Mouse (Mus musculus): ENCODE data around the gene Mylk2. TPM values are rescaled to one million over a fixed set of nuclear protein-coding genes. Genes with fewer than 3 reads are reported as not detected.

The Mylk2 gene
- total and polyA plus RNA-seq, 3 experiments = not detected

GRCm38 (mm10) chr2:152924543-152924942 lies 13.4 kb downstream of the Mylk2 start:
- peak; percentile 41 for DNase-seq (ENCODE audit: low read depth, low spot score)
- no peaks in the 10 kb centered on the region for H3K4me1 ChIP-seq (ENCODE audit: control insufficient read depth in 1 of 2, insufficient read depth in 2 of 2, low read length in 2 of 2)
- no peaks in the 10 kb centered on the region for H3K27me3 ChIP-seq (ENCODE audit: control insufficient read depth in 1 of 2, insufficient read depth in 2 of 2, low read length in 2 of 2)
- H3K79me2 ChIP-seq (ENCODE audit: control insufficient read depth, insufficient read depth, low read length, poor library complexity) = no peaks in the 10 kb centered on the region
- TF ChIP-seq TCF12 (IDR thresholded peaks at IDR 0.05; ENCODE audit: low read depth, low read length) (peak; percentile 48), KAT2A (conservative IDR thresholded peaks at IDR 0.05; ENCODE audit: low read depth, low read length) (no peak), TBP (IDR thresholded peaks at IDR 0.05; ENCODE audit: low read depth, low read length) (peak; percentile 67), ETS1 (IDR thresholded peaks at IDR 0.05; ENCODE audit: low read depth, low read length) (no peak), GATA1 (IDR thresholded peaks at IDR 0.05; ENCODE audit: low read depth, low read length) (0 out of 2 replicates have a peak, but pooled peaks have one; percentile 45), EP300 (IDR thresholded peaks at IDR 0.05; ENCODE audit: low read depth in 1 of 2, low read length in 2 of 2) (peak in 1 of 2 experiments; percentile 37; a peak in 1 of 4 replicates), SIN3A (IDR thresholded peaks at IDR 0.05; ENCODE audit: low read length) (no peak), UBTF (IDR thresholded peaks at IDR 0.05; ENCODE audit: borderline replicate concordance, insufficient read depth, low read depth, low read length) (no peak), POLR2AphosphoS5 (IDR thresholded peaks at IDR 0.05; ENCODE audit: borderline replicate concordance, low read depth, low read length) (no peak), CHD2 (IDR thresholded peaks at IDR 0.05; ENCODE audit: low read length) (no peak), E2F4 (IDR thresholded peaks at IDR 0.05; ENCODE audit: borderline replicate concordance, low read depth, low read length) (no peak), ZC3H11A (IDR thresholded peaks at IDR 0.05; ENCODE audit: low read depth, low read length) (no peak), GABPA (IDR thresholded peaks at IDR 0.05; ENCODE audit: low read depth, low read length) (no peak)
- H3K4me3 ChIP-seq (ENCODE audit: control insufficient read depth in 1 of 2, insufficient read depth in 1 of 2, low read depth in 2 of 2, low read length in 2 of 2) = no peak overlapping the region
- H3K27ac ChIP-seq (ENCODE audit: control insufficient read depth, low read depth, low read length) = no peak overlapping the region
- H3K9me3 ChIP-seq (replicated peaks; ENCODE audit: insufficient read depth, low read length) = no peaks in the 10 kb centered on the region
- H3K36me3 ChIP-seq (ENCODE audit: control insufficient read depth in 1 of 2, insufficient read depth in 2 of 2, low read length in 2 of 2) = no peaks in the 10 kb centered on the region
- no peak overlapping the region for H3K9ac ChIP-seq (ENCODE audit: control insufficient read depth, low read depth, low read length, poor library complexity, severe bottlenecking)

GRCm38 (mm10) chr2:152925189-152925872 lies 14.2 kb downstream of the Mylk2 start:
- H3K4me1 ChIP-seq (ENCODE audit: control insufficient read depth in 1 of 2, insufficient read depth in 2 of 2, low read length in 2 of 2) = no peaks in the 10 kb centered on the region
- H3K79me2 ChIP-seq (ENCODE audit: control insufficient read depth, insufficient read depth, low read length, poor library complexity) = no peaks in the 10 kb centered on the region
- no peak overlapping the region for H3K27ac ChIP-seq (ENCODE audit: control insufficient read depth, low read depth, low read length)
- H3K4me3 ChIP-seq (ENCODE audit: control insufficient read depth in 1 of 2, insufficient read depth in 1 of 2, low read depth in 2 of 2, low read length in 2 of 2) = no peak overlapping the region
- no peak for TF ChIP-seq GATA1 (IDR thresholded peaks at IDR 0.05; ENCODE audit: low read depth, low read length)
- TF ChIP-seq ETS1 (IDR thresholded peaks at IDR 0.05; ENCODE audit: low read depth, low read length) = no peak
- TF ChIP-seq E2F4 (IDR thresholded peaks at IDR 0.05; ENCODE audit: borderline replicate concordance, low read depth, low read length) = no peak
- TF ChIP-seq MEF2A (IDR thresholded peaks at IDR 0.05; ENCODE audit: extremely low read depth, insufficient replicate concordance, low read depth, low read length, poor library complexity, severe bottlenecking) = no peak
- no peak for TF ChIP-seq MYC (IDR thresholded peaks at IDR 0.05; ENCODE audit: low read depth, low read length)
- TF ChIP-seq GABPA (IDR thresholded peaks at IDR 0.05; ENCODE audit: low read depth, low read length) = no peak
- no peak for DNase-seq (ENCODE audit: low read depth, low spot score)
- no peaks in the 10 kb centered on the region for H3K9me3 ChIP-seq (replicated peaks; ENCODE audit: insufficient read depth, low read length)
- no peaks in the 10 kb centered on the region for H3K36me3 ChIP-seq (ENCODE audit: control insufficient read depth in 1 of 2, insufficient read depth in 2 of 2, low read length in 2 of 2)
- H3K9ac ChIP-seq (ENCODE audit: control insufficient read depth, low read depth, low read length, poor library complexity, severe bottlenecking) = no peak overlapping the region
- H3K27me3 ChIP-seq (ENCODE audit: control insufficient read depth in 1 of 2, insufficient read depth in 2 of 2, low read length in 2 of 2) = no peaks in the 10 kb centered on the region
